Mouse (Mus musculus): Measurements from ENCODE around the gene Kif21a.

DNA sequence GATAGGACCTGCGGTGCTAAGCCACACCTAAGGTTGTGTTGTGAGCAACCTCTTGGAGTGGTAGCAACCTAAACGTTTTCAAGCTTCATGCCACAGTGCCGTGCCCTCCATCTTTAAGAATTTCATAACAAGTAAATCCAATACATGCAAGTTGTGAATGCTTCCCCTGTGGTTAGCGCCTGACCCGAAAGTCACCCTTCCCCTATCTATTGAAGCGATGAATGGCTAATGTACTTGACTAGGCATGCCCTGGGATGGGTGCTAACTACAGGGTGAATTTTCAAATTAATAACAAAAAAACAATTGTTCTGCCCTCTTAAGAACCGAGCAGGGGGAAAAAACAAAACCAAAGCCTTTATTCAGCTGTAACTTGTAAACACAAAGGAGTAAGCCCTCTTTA, 39.7 kb upstream of the Kif21a start:
- TF ChIP-seq POLR2A (IDR thresholded peaks at IDR 0.05; ENCODE audit: low read depth, low read length) (no peak), CTCF (conservative IDR thresholded peaks at IDR 0.05; ENCODE audit: insufficient read depth, insufficient read length, low read depth, low read length) (no peak)
